Mouse (Mus musculus): ENCODE data around the gene Nsun2.

- no peak for TF ChIP-seq POLR2A (IDR thresholded peaks at IDR 0.05; ENCODE audit: borderline replicate concordance, extremely low read depth, low read depth, low read length)
- TF ChIP-seq CTCF (IDR thresholded peaks at IDR 0.05; ENCODE audit: insufficient read depth, low read length), result no peak
Observed at GRCm38 (mm10) chr13:69530156-69530555, 3.4 kb upstream of the Nsun2 start.

Data from lung, adult 2 months (tissue).